8 mouse cellular contexts compared by ENCODE assay signal in the genomic region with DNA sequence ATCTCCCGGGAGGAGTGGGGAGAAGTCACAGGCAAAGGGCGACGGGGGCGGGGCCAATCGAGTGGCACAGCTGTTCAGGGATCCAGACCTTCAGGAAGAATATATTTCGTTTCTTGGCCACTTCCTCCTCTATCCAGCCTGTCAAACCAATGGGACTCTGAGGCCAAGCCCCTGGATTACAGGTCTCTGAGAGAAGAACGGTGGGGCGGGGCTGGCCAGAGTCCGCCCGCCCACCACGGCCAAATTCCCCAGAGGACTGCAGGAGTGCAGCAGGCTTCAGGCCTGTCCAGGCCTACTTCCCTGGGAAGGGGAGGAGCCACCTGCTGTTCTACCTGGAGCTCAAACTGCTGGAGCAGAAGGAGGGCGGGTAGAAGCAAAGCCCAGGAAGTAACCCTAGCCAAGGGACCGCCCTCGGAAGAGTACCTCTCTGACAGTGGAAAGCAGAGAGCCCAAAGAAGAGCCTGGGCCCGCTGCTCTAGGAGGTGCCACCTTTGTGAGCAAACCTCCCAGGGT. TPM values are rescaled to one million over a fixed set of nuclear protein-coding genes. Genes with fewer than 3 reads are reported as not detected.
A peak's percentile ranks its signal among the peaks of the same experiment; 100 is the strongest.
DNase-seq lines count a peak whose midpoint lies in the region; ATAC-seq and TF ChIP-seq lines count a peak whose summit lies in the region.

A gene (minus strand): TSS at position 204 of the 513 bp plus-strand sequence.

- H3K4me2 ChIP-seq in hindbrain, embryonic 15.5 days: peak within 1 kb of the TSS; percentile 87
- 0 out of 2 replicates have a peak within 1 kb of the TSS, but pooled peaks have one; percentile 9 for H3K4me2 ChIP-seq in midbrain, embryonic 15.5 days

- H3K27ac ChIP-seq in hindbrain, embryonic 15.5 days (replicated peaks): peak within 1 kb of the TSS; percentile 99
- peak within 1 kb of the TSS; percentile 63 for H3K27ac ChIP-seq in liver, adult 2 months (replicated peaks; ENCODE audit: insufficient read depth, low read depth, low read length)
- peak within 1 kb of the TSS; percentile 98; the same call in 1 of the 2 replicates for H3K27ac ChIP-seq in midbrain, embryonic 15.5 days

- H3K9me3 ChIP-seq in hindbrain, embryonic 15.5 days: no peaks in the 10 kb centered on the region
- no peaks in the 10 kb centered on the region for H3K9me3 ChIP-seq in midbrain, embryonic 15.5 days

- H3K4me3 ChIP-seq in hindbrain, embryonic 15.5 days: no peak within 1 kb of the TSS
- peak within 1 kb of the TSS; percentile 45 for H3K4me3 ChIP-seq in liver, adult 2 months (ENCODE audit: insufficient read depth, low read depth, low read length)
- no peak within 1 kb of the TSS for H3K4me3 ChIP-seq in midbrain, embryonic 15.5 days

- 0 out of 2 replicates have a peak, but pooled peaks have one; percentile 48 for TF ChIP-seq POLR2A in liver, adult 2 months (IDR thresholded peaks at IDR 0.05; ENCODE audit: extremely low read depth, insufficient read depth, low read length)

- H3K36me3 ChIP-seq in hindbrain, embryonic 15.5 days: peaks cover 13% of the 10 kb centered on the region
- H3K36me3 ChIP-seq in liver, adult 2 months (ENCODE audit: control insufficient read depth, insufficient read depth, low read length): no peaks in the 10 kb centered on the region
- peaks cover 11% of the 10 kb centered on the region for H3K36me3 ChIP-seq in midbrain, embryonic 15.5 days (replicated peaks)

- 42% methylated on average over 15 of the region's 15 CpGs for WGBS in hindbrain, embryonic 15.5 days
- WGBS in liver, adult 2 months: 14% methylated on average over 15 of the region's 15 CpGs
- 24% methylated on average over 15 of the region's 15 CpGs for WGBS in midbrain, embryonic 15.5 days

- no peaks in the 10 kb centered on the region; the same call in 1 of the 2 replicates for H3K79me2 ChIP-seq in liver, adult 2 months (ENCODE audit: control insufficient read depth, insufficient read depth, low read length)

- TF ChIP-seq CTCF in liver, adult 2 months (IDR thresholded peaks at IDR 0.05; ENCODE audit: low read depth, low read length): no peak

- no peaks in the 10 kb centered on the region for H3K27me3 ChIP-seq in hindbrain, embryonic 15.5 days
- H3K27me3 ChIP-seq in liver, adult 2 months (ENCODE audit: control insufficient read depth, insufficient read depth, low read length): no peaks in the 10 kb centered on the region
- no peaks in the 10 kb centered on the region for H3K27me3 ChIP-seq in midbrain, embryonic 15.5 days (replicated peaks)

- H3K9ac ChIP-seq in hindbrain, embryonic 15.5 days: 0 out of 2 replicates have a peak within 1 kb of the TSS, but pooled peaks have one; percentile 8
- H3K9ac ChIP-seq in liver, adult 2 months (ENCODE audit: low read depth, low read length): peak within 1 kb of the TSS; percentile 40
- H3K9ac ChIP-seq in midbrain, embryonic 15.5 days: peak within 1 kb of the TSS; percentile 18; the same call in 1 of the 2 replicates

- peak; percentile 43 for DNase-seq in layer of hippocampus, adult 11-12 months (ENCODE audit: low spot score)
- DNase-seq in layer of hippocampus, adult 8-10 months (ENCODE audit: low spot score in 2 of 2): no peak
- peak; percentile 45 for DNase-seq in embryo, embryonic 10 days (ENCODE audit: low spot score)
- peak; percentile 96 for DNase-seq in liver, adult 2 months (ENCODE audit: extremely low read depth, low read depth, low spot score)
- no peak for DNase-seq in frontal cortex, postnatal 14 days (ENCODE audit: low spot score in 2 of 2)
- no peak for DNase-seq in frontal cortex, postnatal 10 days (ENCODE audit: low spot score in 2 of 2)

- ATAC-seq in hindbrain, embryonic 15.5 days (ENCODE audit: low FRiP score, low read depth): no peak
- no peak for ATAC-seq in midbrain, embryonic 15.5 days (replicated peaks)

- peaks cover 28% of the 10 kb centered on the region for H3K4me1 ChIP-seq in hindbrain, embryonic 15.5 days (replicated peaks)
- H3K4me1 ChIP-seq in liver, adult 2 months (ENCODE audit: control insufficient read depth, insufficient read depth, low read length): peaks cover 18% of the 10 kb centered on the region
- peaks cover 31% of the 10 kb centered on the region for H3K4me1 ChIP-seq in midbrain, embryonic 15.5 days

RNA-seq across cellular contexts. Expression of the gene that starts here (rescaled TPM):
- 10 to 100 TPM in 2 of 4 experiments, 1 to 10 TPM in 2; 2.2 to 24.3 (median 13.4) TPM for total RNA-seq in layer of hippocampus, adult 8-10 months (2022)
- polyA plus RNA-seq in hindbrain, embryonic 15.5 days (2015; fragmentation: Nextera tagmentation; extraction: Ambion mirVana): 3.7 and 6.6 TPM in 2 replicates
- total RNA-seq in liver, adult 2 months (2014; rRNA removed): 16.7 and 19.7 TPM in 2 replicates
- 17.3 and 17.8 TPM in 2 replicates for polyA plus RNA-seq in liver, adult 2 months (2012; rRNA removed)
- 3.9 and 5.6 TPM in 2 replicates for polyA plus RNA-seq in midbrain, embryonic 15.5 days (2015; fragmentation: Nextera tagmentation; extraction: Ambion mirVana)

Comparison
In these comparisons a context has a peak if more than half of its experiments do, and no peak if none do; other contexts are left out.
1. DNase-seq: peak in layer of hippocampus, adult 11-12 months (single experiment), embryo, embryonic 10 days (single experiment) and liver, adult 2 months (single experiment); none in layer of hippocampus, adult 8-10 months (0 of 2), frontal cortex, postnatal 14 days (0 of 2) and frontal cortex, postnatal 10 days (0 of 2).
2. Peak in every context shown above with its lines, with median percentiles within 50 percentile points of each other: H3K27ac ChIP-seq and H3K9ac ChIP-seq.